Mouse (Mus musculus) liver, postnatal 0 days (tissue): Measurements from ENCODE around the gene Hnrnpab.

Experiments
- CTCF ChIP-seq: sonication (generic); IDR thresholded peaks from 2 replicates; pipeline ENCODE4 v1.5.1; 2016; ENCODE audit warnings: antibody characterized with exemption, low read depth
- EP300 ChIP-seq: IDR thresholded peaks from 2 replicates; pipeline ENCODE4 v1.6.1; 2016; ENCODE audit warnings: antibody characterized with exemption, low read depth, mild to moderate bottlenecking

DNA sequence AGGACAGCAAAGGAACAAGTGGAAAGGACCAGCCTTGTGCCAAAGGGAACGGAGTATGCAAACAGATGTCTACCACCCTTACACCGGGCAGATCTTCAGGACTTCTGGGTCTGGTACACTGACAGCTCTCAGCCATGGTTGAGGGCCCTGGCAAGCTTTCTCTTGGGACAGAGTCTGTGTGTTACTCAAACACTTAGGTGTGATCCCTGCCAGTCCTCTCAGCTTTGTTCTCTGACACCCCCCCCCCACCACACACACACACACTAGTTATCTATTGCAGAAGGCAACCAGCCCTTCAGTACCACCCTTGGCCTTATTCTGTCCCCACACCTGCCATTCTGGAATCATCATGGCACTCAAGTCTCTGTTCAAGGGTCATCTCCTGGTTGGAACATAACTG lies 15.1 kb upstream of the Hnrnpab start:
- TF ChIP-seq CTCF (no peak), EP300 (no peak)
